In the genomic region with DNA sequence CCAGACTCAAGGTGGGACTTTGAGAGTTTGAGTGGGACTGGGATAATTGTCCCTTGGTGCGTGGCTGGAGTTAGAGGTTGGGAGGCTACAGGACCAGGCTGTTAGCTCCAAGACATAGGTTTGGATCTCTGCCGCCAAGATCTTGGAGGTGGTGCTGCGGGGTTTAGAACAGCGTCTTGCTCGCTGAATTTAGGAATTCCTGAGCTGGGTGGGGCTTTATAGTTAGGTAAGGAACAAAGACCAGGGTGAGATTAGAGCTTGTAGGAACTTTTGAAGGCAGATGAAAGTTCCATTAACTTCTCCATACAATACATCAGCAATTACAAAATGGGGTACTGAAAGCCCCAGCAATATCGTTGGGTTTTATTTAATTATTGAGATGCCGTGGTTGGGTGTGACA, we compare ENCODE assay signal across 9 mouse cellular contexts. TPM values are rescaled to one million over a fixed set of nuclear protein-coding genes. Genes with fewer than 3 reads are reported as not detected.
A peak's percentile ranks its signal among the peaks of the same experiment; 100 is the strongest.
DNase-seq lines count a peak whose midpoint lies in the region; ATAC-seq lines count a peak whose summit lies in the region.
"Had no signal": no experiment of that assay in that cellular context is flagged by ENCODE, and none has a peak within 500 bp of the region (broad histone marks: within the 10 kb centered on the region; RNA-seq: fewer than 3 reads in every experiment).

No protein-coding gene starts in this region.

- peaks cover 27% of the 10 kb centered on the region for H3K4me1 ChIP-seq in lung, embryonic 15.5 days
- H3K4me1 ChIP-seq in intestine, embryonic 15.5 days (replicated peaks), result peaks cover 28% of the 10 kb centered on the region

- peak; percentile 85 for DNase-seq in heart, adult 11 months
- no peak for DNase-seq in heart, adult 9 months (ENCODE audit: low spot score in 2 of 2)
- no peak for DNase-seq in lung, postnatal 10 days
- peak; percentile 20 for DNase-seq in naive thymus-derived CD4-positive, alpha-beta T cell, adult 2 months (ENCODE audit: low read depth)
- DNase-seq in adrenal gland, postnatal 14 days, result no peak
- DNase-seq in cerebellum, postnatal 10 days, result no peak

- H3K9me3 ChIP-seq in lung, embryonic 15.5 days, result no peaks in the 10 kb centered on the region
- H3K9me3 ChIP-seq in intestine, embryonic 15.5 days, result no peaks in the 10 kb centered on the region
- H3K9me3 ChIP-seq: hindbrain, embryonic 15.5 days had no signal

- no peak overlapping the region for H3K9ac ChIP-seq in lung, embryonic 15.5 days
- H3K9ac ChIP-seq in intestine, embryonic 15.5 days, result no peak overlapping the region
- H3K9ac ChIP-seq: hindbrain, embryonic 15.5 days had no signal

- peak overlapping the region; percentile 54; the same call in 1 of the 2 replicates for H3K27ac ChIP-seq in lung, embryonic 15.5 days
- no peak overlapping the region for H3K27ac ChIP-seq in intestine, embryonic 15.5 days
- H3K27ac ChIP-seq: hindbrain, embryonic 15.5 days had no signal

- 34% methylated on average over 7 of the region's 7 CpGs for whole genome bisulfite sequencing in lung, embryonic 15.5 days
- 39% methylated on average over 7 of the region's 7 CpGs for WGBS in intestine, embryonic 15.5 days

- ATAC-seq in lung, embryonic 15.5 days (ENCODE audit: borderline replicate concordance, extremely low read depth, low FRiP score, low TSS enrichment), result no peak
- no peak for ATAC-seq in intestine, embryonic 15.5 days

- H3K4me3 ChIP-seq in lung, embryonic 15.5 days, result peak overlapping the region; percentile 34
- H3K4me3 ChIP-seq in intestine, embryonic 15.5 days (replicated peaks), result no peak overlapping the region
- H3K4me3 ChIP-seq: hindbrain, embryonic 15.5 days had no signal

- H3K27me3 ChIP-seq in lung, embryonic 15.5 days, result peaks cover 38% of the 10 kb centered on the region
- peaks cover 13% of the 10 kb centered on the region; the same call in 1 of the 2 replicates for H3K27me3 ChIP-seq in intestine, embryonic 15.5 days (replicated peaks)
- H3K27me3 ChIP-seq: hindbrain, embryonic 15.5 days had no signal

- peak overlapping the region; percentile 64 for H3K4me2 ChIP-seq in lung, embryonic 15.5 days
- H3K4me2 ChIP-seq in intestine, embryonic 15.5 days (replicated peaks), result peak overlapping the region; percentile 56
- H3K4me2 ChIP-seq: hindbrain, embryonic 15.5 days had no signal

- no peaks in the 10 kb centered on the region for H3K36me3 ChIP-seq in lung, embryonic 15.5 days
- H3K36me3 ChIP-seq in intestine, embryonic 15.5 days, result no peaks in the 10 kb centered on the region

RNA-seq across cellular contexts. Expression of a gene that starts 14.4 kb away (rescaled TPM):
- polyA plus RNA-seq in lung, embryonic 15.5 days (2015; fragmentation: Nextera tagmentation; extraction: Ambion mirVana), result 115 and 122 TPM in 2 replicates
- 89.0 and 92.0 TPM in 2 replicates for polyA plus RNA-seq in intestine, embryonic 15.5 days (2015; fragmentation: Nextera tagmentation; extraction: Ambion mirVana)
- 97.5 and 114 TPM in 2 replicates for total RNA-seq in adrenal gland, postnatal 14 days (2021)

RNA-seq across cellular contexts. Expression of a gene that starts 15.5 kb away (rescaled TPM):
- polyA plus RNA-seq in lung, embryonic 15.5 days (2015; fragmentation: Nextera tagmentation; extraction: Ambion mirVana), result 6.1 and 7.8 TPM in 2 replicates
- 2.8 and 2.9 TPM in 2 replicates for polyA plus RNA-seq in intestine, embryonic 15.5 days (2015; fragmentation: Nextera tagmentation; extraction: Ambion mirVana)
- 0.52 and 1.0 TPM in 2 replicates for total RNA-seq in adrenal gland, postnatal 14 days (2021)

RNA-seq across cellular contexts. Expression of a gene that starts 16.5 kb away (rescaled TPM):
- polyA plus RNA-seq in lung, embryonic 15.5 days (2015; fragmentation: Nextera tagmentation; extraction: Ambion mirVana), result 1.1 and 1.4 TPM in 2 replicates
- 0.43 and 0.90 TPM in 2 replicates for polyA plus RNA-seq in intestine, embryonic 15.5 days (2015; fragmentation: Nextera tagmentation; extraction: Ambion mirVana)
- total RNA-seq in adrenal gland, postnatal 14 days (2021), result 7.5 and 9.9 TPM in 2 replicates

RNA-seq across cellular contexts. Expression of a gene that starts 24.6 kb away (rescaled TPM):
- 0.79 and 0.84 TPM in 2 replicates for polyA plus RNA-seq in lung, embryonic 15.5 days (2015; fragmentation: Nextera tagmentation; extraction: Ambion mirVana)
- 0.88 and 1.0 TPM in 2 replicates for polyA plus RNA-seq in intestine, embryonic 15.5 days (2015; fragmentation: Nextera tagmentation; extraction: Ambion mirVana)
- 0.48 and 0.60 TPM in 2 replicates for total RNA-seq in adrenal gland, postnatal 14 days (2021)

RNA-seq across cellular contexts. Expression of a gene that starts 30.7 kb away (rescaled TPM):
- polyA plus RNA-seq in lung, embryonic 15.5 days (2015; fragmentation: Nextera tagmentation; extraction: Ambion mirVana), result 67.8 and 73.6 TPM in 2 replicates
- polyA plus RNA-seq in intestine, embryonic 15.5 days (2015; fragmentation: Nextera tagmentation; extraction: Ambion mirVana), result 67.1 and 71.3 TPM in 2 replicates
- total RNA-seq in adrenal gland, postnatal 14 days (2021), result 28.0 and 29.9 TPM in 2 replicates

Comparison
In these comparisons a context has a peak if more than half of its experiments do, and no peak if none do; other contexts are left out.
1. DNase-seq: peak in heart, adult 11 months (single experiment) and naive thymus-derived CD4-positive, alpha-beta T cell, adult 2 months (single experiment); none in heart, adult 9 months (0 of 2), lung, postnatal 10 days (single experiment), adrenal gland, postnatal 14 days (single experiment) and cerebellum, postnatal 10 days (0 of 2).